Mouse (Mus musculus) kidney, postnatal 14 days (tissue): ENCODE data around the gene Oxa1l.

Experiments
- DNase-seq: peaks from one replicate; pipeline ENCODE4 v3.0.0; 2022; ENCODE audit warnings: mixed read lengths

Gene Oxa1l

GRCm38 (mm10) chr14:54412629-54413170 lies 52.1 kb downstream of the Oxa1l start:
- peak; percentile 79 for DNase-seq

- peak; percentile 78 for DNase-seq
These were observed 53.5 kb downstream of the Oxa1l start for GRCm38 (mm10) chr14:54413877-54414700.

- DNase-seq, result no peak
These were observed 54.8 kb downstream of the Oxa1l start for GRCm38 (mm10) chr14:54415241-54416020.

- peak; percentile 44 for DNase-seq
These were observed 55.7 kb downstream of the Oxa1l start for GRCm38 (mm10) chr14:54416229-54416775.

GRCm38 (mm10) chr14:54416830-54417229 lies 56.2 kb downstream of the Oxa1l start:
- no peak for DNase-seq

- DNase-seq, result peak; percentile 65
These were observed 57.0 kb downstream of the Oxa1l start, which contains the start of gene Slc7a7 for GRCm38 (mm10) chr14:54417623-54418081. TSS of gene Slc7a7 (minus strand) at chr14:54417780.
